Mouse (Mus musculus) kidney, postnatal 0 days (tissue): ENCODE results near the gene Aarsd1. TPM values are rescaled to one million over a fixed set of nuclear protein-coding genes. Genes with fewer than 3 reads are reported as not detected.

Experiments used
- ATAC-seq: fragments of 200-750 bp; cut with Nextera tagmentation; replicated peaks from 2 replicates; pipeline ENCODE4 v1.8.0; 2017; ENCODE audit warnings: low read depth, moderate number of reproducible peaks, moderate TSS enrichment, moderate library complexity; ENCODE audit not compliant: low FRiP score
- DNase-seq: peaks from one replicate; pipeline ENCODE4 v3.0.0-alpha.2; 2016; ENCODE audit warnings: low spot score
- H3K27ac ChIP-seq: fragments of 300-500 bp; sonication (generic); 2 replicates; pipeline ENCODE4 v1.5.1; 2014; ENCODE audit warnings: mild to moderate bottlenecking
- H3K27me3 ChIP-seq: fragments of 300-500 bp; sonication (generic); 2 replicates; pipeline ENCODE4 v1.6.1; 2014; ENCODE audit warnings: low read length, mixed read lengths; ENCODE audit not compliant: insufficient read depth
- H3K36me3 ChIP-seq: fragments of 300-500 bp; sonication (generic); 2 replicates; pipeline ENCODE4 v1.6.1; 2014; ENCODE audit warnings: low read length, mixed read lengths; ENCODE audit not compliant: insufficient read depth
- H3K4me1 ChIP-seq: fragments of 300-500 bp; sonication (generic); replicated peaks from 2 replicates; pipeline ENCODE4 v1.6.1; 2014; ENCODE audit warnings: antibody characterized with exemption, low read length, mixed read lengths; ENCODE audit not compliant: insufficient read depth
- H3K4me2 ChIP-seq: fragments of 300-500 bp; sonication (generic); 2 replicates; pipeline ENCODE4 v1.6.1; 2014; ENCODE audit warnings: mild to moderate bottlenecking, low read length, moderate library complexity, mixed read lengths
- H3K4me3 ChIP-seq: fragments of 300-500 bp; sonication (generic); replicated peaks from 2 replicates; pipeline ENCODE4 v1.5.1; 2014; ENCODE audit warnings: low read depth, low read length
- H3K9ac ChIP-seq: fragments of 300-500 bp; sonication (generic); 2 replicates; pipeline ENCODE4 v1.6.1; 2014; ENCODE audit warnings: low read depth, low read length
- H3K9me3 ChIP-seq: fragments of 300-500 bp; sonication (generic); replicated peaks from 2 replicates; pipeline ENCODE4 v1.6.1; 2016; ENCODE audit warnings: low read length, inconsistent platforms, mixed read lengths
- CTCF ChIP-seq: IDR thresholded peaks from 2 replicates; pipeline ENCODE4 v1.5.1; 2016; ENCODE audit warnings: antibody characterized with exemption, low read depth, mild to moderate bottlenecking, moderate library complexity
- WGBS: fragments of 180-500 bp; shearing (Covaris S2); extraction: QIAGEN DNeasy Blood & Tissue Kit; methylation state at CpG from one replicate; pipeline ENCODE4 v1.1.7; 2014; 5-methylcytosine and 5-hydroxymethylcytosine counted together
- polyA plus RNA-seq: library from polyadenylated mRNA; unstranded; fragments of >200 nt; fragmentation: Nextera tagmentation; extraction: Ambion mirVana; gene quantifications from 2 replicates; pipeline ENCODE4 v1.2.1, GENCODE M21; 2015

Gene Aarsd1
- polyA plus RNA-seq, 1 experiment from 2014 or later, result 58.4 TPM

- no peak for ATAC-seq
- H3K9me3 ChIP-seq, result no peaks in the 10 kb centered on the region
- H3K27ac ChIP-seq, result no peak overlapping the region
- no peak for TF ChIP-seq CTCF
- no peak overlapping the region for H3K4me3 ChIP-seq
- H3K4me2 ChIP-seq, result no peak overlapping the region
- H3K4me1 ChIP-seq, result no peaks in the 10 kb centered on the region
- 65% methylated on average over 7 of the region's 7 CpGs for WGBS
- no peaks in the 10 kb centered on the region for H3K27me3 ChIP-seq
- H3K36me3 ChIP-seq, result no peaks in the 10 kb centered on the region
- no peak for DNase-seq
- no peak overlapping the region for H3K9ac ChIP-seq
Observed at GRCm38 (mm10) chr11:101374421-101374938, 42.9 kb downstream of the Aarsd1 start.

- H3K9me3 ChIP-seq, result no peaks in the 10 kb centered on the region
- WGBS, result 76% methylated on average over 5 of the region's 5 CpGs
- no peaks in the 10 kb centered on the region for H3K27me3 ChIP-seq
- H3K4me3 ChIP-seq, result no peak overlapping the region
- no peak overlapping the region for H3K27ac ChIP-seq
- no peak for TF ChIP-seq CTCF
- no peaks in the 10 kb centered on the region for H3K36me3 ChIP-seq
- no peaks in the 10 kb centered on the region for H3K4me1 ChIP-seq
- H3K9ac ChIP-seq, result no peak overlapping the region
- ATAC-seq, result no peak
- no peak overlapping the region for H3K4me2 ChIP-seq
- DNase-seq, result no peak
Observed at GRCm38 (mm10) chr11:101370141-101370540, 47.3 kb downstream of the Aarsd1 start.

GRCm38 (mm10) chr11:101367326-101367935 lies 50.0 kb downstream of the Aarsd1 start, which contains the start of gene G6pc:
TSS of gene G6pc (plus strand) at chr11:101367561.
- Histone ChIP-seq H3K9me3 (no peaks in the 10 kb centered on the region), H3K27me3 (no peaks in the 10 kb centered on the region), H3K27ac (peak within 1 kb of the TSS; percentile 2; the same call in 1 of the 2 replicates), H3K4me3 (no peak within 1 kb of the TSS), H3K4me2 (0 out of 2 replicates have a peak within 1 kb of the TSS, but pooled peaks have one; percentile 8), H3K36me3 (no peaks in the 10 kb centered on the region), H3K4me1 (0 out of 2 replicates have a peak, but pooled peaks cover 5% of the 10 kb centered on the region), H3K9ac (no peak within 1 kb of the TSS)
- TF ChIP-seq CTCF, result no peak
- DNase-seq (no peak), ATAC-seq (no peak)
- 80% methylated on average over 8 of the region's 8 CpGs for WGBS

- no peak for TF ChIP-seq CTCF
- no peak overlapping the region for H3K4me2 ChIP-seq
- no peaks in the 10 kb centered on the region for H3K9me3 ChIP-seq
- ATAC-seq (peak; percentile 58), DNase-seq (no peak)
- no peaks in the 10 kb centered on the region for H3K36me3 ChIP-seq
- no peak overlapping the region for H3K4me3 ChIP-seq
- WGBS, result 86% methylated on average over 5 of the region's 5 CpGs
- no peak overlapping the region for H3K9ac ChIP-seq
- H3K4me1 ChIP-seq, result 0 out of 2 replicates have a peak, but pooled peaks cover 18% of the 10 kb centered on the region
- peak overlapping the region; percentile 66 for H3K27ac ChIP-seq
- H3K27me3 ChIP-seq, result no peaks in the 10 kb centered on the region
Observed at GRCm38 (mm10) chr11:101364531-101364931, 52.9 kb downstream of the Aarsd1 start.

- no peak overlapping the region for H3K4me2 ChIP-seq
- no peak for TF ChIP-seq CTCF
- DNase-seq, result peak; percentile 72
- H3K4me1 ChIP-seq, result 0 out of 2 replicates have a peak, but pooled peaks cover 18% of the 10 kb centered on the region
- ATAC-seq, result peak; percentile 12; the same call in 1 of the 2 replicates
- WGBS, result 33% methylated on average over 3 of the region's 3 CpGs
- no peaks in the 10 kb centered on the region for H3K36me3 ChIP-seq
- no peak overlapping the region for H3K9ac ChIP-seq
- no peak overlapping the region for H3K4me3 ChIP-seq
- H3K27ac ChIP-seq, result peak overlapping the region; percentile 84
- no peaks in the 10 kb centered on the region for H3K9me3 ChIP-seq
- H3K27me3 ChIP-seq, result no peaks in the 10 kb centered on the region
Observed at GRCm38 (mm10) chr11:101360651-101361113, 56.7 kb downstream of the Aarsd1 start.

- Histone ChIP-seq H3K4me2 (no peak overlapping the region), H3K4me3 (no peak overlapping the region), H3K27me3 (no peaks in the 10 kb centered on the region), H3K9ac (no peak overlapping the region), H3K4me1 (0 out of 2 replicates have a peak, but pooled peaks cover 18% of the 10 kb centered on the region), H3K9me3 (no peaks in the 10 kb centered on the region), H3K36me3 (no peaks in the 10 kb centered on the region), H3K27ac (peak overlapping the region; percentile 84)
- WGBS, result 54% methylated on average over 9 of the region's 9 CpGs
- ATAC-seq (no peak), DNase-seq (no peak)
- TF ChIP-seq CTCF, result no peak
Observed at GRCm38 (mm10) chr11:101359776-101360175, 57.6 kb downstream of the Aarsd1 start.
